Mouse (Mus musculus) lung, postnatal 0 days (tissue): ENCODE measurements around the gene Ccdc121. TPM values are rescaled to one million over a fixed set of nuclear protein-coding genes. Genes with fewer than 3 reads are reported as not detected.

Experiments used
- ATAC-seq: fragments of 200-750 bp; cut with Nextera tagmentation; 2 replicates; pipeline ENCODE4 v1.8.0; 2017; ENCODE audit warnings: moderate library complexity
- DNase-seq: peaks from one replicate; pipeline ENCODE4 v3.0.0-alpha.2; 2016; ENCODE audit warnings: low spot score
- H3K27ac ChIP-seq: fragments of 300-500 bp; sonication (generic); 2 replicates; pipeline ENCODE4 v1.5.1; 2014; ENCODE audit warnings: antibody characterized with exemption, mild to moderate bottlenecking, low read length, mixed read lengths
- H3K27me3 ChIP-seq: fragments of 300-500 bp; sonication (generic); replicated peaks from 2 replicates; pipeline ENCODE4 v1.6.1; 2014; ENCODE audit warnings: low read length, mixed read lengths; ENCODE audit not compliant: insufficient read depth
- H3K36me3 ChIP-seq: fragments of 300-500 bp; sonication (generic); 2 replicates; pipeline ENCODE4 v1.6.1; 2014; ENCODE audit warnings: low read length, mixed read lengths; ENCODE audit not compliant: insufficient read depth
- H3K4me1 ChIP-seq: fragments of 300-500 bp; sonication (generic); 2 replicates; pipeline ENCODE4 v1.6.1; 2014; ENCODE audit warnings: antibody characterized with exemption, low read depth, low read length, mixed read lengths; ENCODE audit not compliant: insufficient read depth
- H3K4me2 ChIP-seq: fragments of 300-500 bp; sonication (generic); replicated peaks from 2 replicates; pipeline ENCODE4 v1.6.1; 2014; ENCODE audit warnings: low read depth, mild to moderate bottlenecking, low read length, moderate library complexity, mixed read lengths
- H3K4me3 ChIP-seq: fragments of 300-500 bp; sonication (generic); 2 replicates; pipeline ENCODE4 v1.5.1; 2014; ENCODE audit warnings: low read depth, low read length
- H3K9ac ChIP-seq: fragments of 300-500 bp; sonication (generic); replicated peaks from 2 replicates; pipeline ENCODE4 v1.6.1; 2014; ENCODE audit warnings: low read depth, mild to moderate bottlenecking
- H3K9me3 ChIP-seq: fragments of 300-500 bp; sonication (generic); 2 replicates; pipeline ENCODE4 v1.6.1; 2016; ENCODE audit warnings: low read length, mixed read lengths
- CTCF ChIP-seq: IDR thresholded peaks from 2 replicates; pipeline ENCODE4 v1.5.1; 2016; ENCODE audit warnings: antibody characterized with exemption, mild to moderate bottlenecking
- EP300 ChIP-seq: IDR thresholded peaks from 2 replicates; pipeline ENCODE4 v1.6.1; 2016; ENCODE audit warnings: antibody characterized with exemption, mild to moderate bottlenecking, control low read depth
- WGBS: fragments of 180-500 bp; shearing (Covaris S2); extraction: QIAGEN DNeasy Blood & Tissue Kit; methylation state at CpG from one replicate; pipeline ENCODE4 v1.1.7; 2014; 5-methylcytosine and 5-hydroxymethylcytosine counted together
- polyA plus RNA-seq: library from polyadenylated mRNA; unstranded; fragments of >200 nt; fragmentation: Nextera tagmentation; extraction: Ambion mirVana; gene quantifications from 2 replicates; pipeline ENCODE4 v1.2.1, GENCODE M21; 2015

Ccdc121 gene
- polyA plus RNA-seq, 1 experiment from 2014 or later, result 0.86 TPM

- no peak overlapping the region for H3K4me2 ChIP-seq
- H3K27ac ChIP-seq, result no peak overlapping the region
- H3K27me3 ChIP-seq, result no peaks in the 10 kb centered on the region
- H3K4me1 ChIP-seq, result no peaks in the 10 kb centered on the region
- no peak overlapping the region for H3K4me3 ChIP-seq
- no peak for ATAC-seq
- H3K9ac ChIP-seq, result no peak overlapping the region
- no peak for DNase-seq
- 58% methylated on average over 8 of the region's 8 CpGs for WGBS
- no peaks in the 10 kb centered on the region for H3K36me3 ChIP-seq
- peaks cover 4% of the 10 kb centered on the region; the same call in 1 of the 2 replicates for H3K9me3 ChIP-seq
- TF ChIP-seq EP300 (no peak), CTCF (no peak)
Measured at GRCm38 (mm10) chr1:181476141-181476540, 35.1 kb downstream of the Ccdc121 start.

DNA sequence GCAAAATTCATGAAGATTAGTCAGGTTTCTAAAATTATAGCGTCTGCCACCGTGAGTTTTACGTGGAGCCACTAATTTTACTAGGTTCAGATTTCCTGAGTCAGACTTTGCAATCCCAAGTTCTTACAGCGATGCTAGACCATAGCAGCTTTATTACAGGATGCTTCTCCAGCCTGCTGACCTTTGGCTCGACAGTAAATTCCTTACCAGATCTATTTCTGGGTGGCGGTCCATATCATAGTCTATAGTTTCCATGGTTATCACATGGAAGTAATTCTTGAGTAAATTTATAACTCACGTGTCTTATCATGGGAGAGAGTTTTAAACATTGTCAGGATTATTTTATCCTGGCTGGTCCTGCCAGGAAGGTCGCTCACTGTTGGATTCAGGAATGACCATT, 41.8 kb downstream of the Ccdc121 start:
- no peak for TF ChIP-seq CTCF
- TF ChIP-seq EP300, result no peak
- ATAC-seq (no peak), DNase-seq (no peak)
- Histone ChIP-seq H3K27ac (no peak overlapping the region), H3K36me3 (no peaks in the 10 kb centered on the region), H3K27me3 (no peaks in the 10 kb centered on the region), H3K9me3 (peaks cover 4% of the 10 kb centered on the region; the same call in 1 of the 2 replicates), H3K4me3 (no peak overlapping the region), H3K9ac (no peak overlapping the region), H3K4me2 (no peak overlapping the region), H3K4me1 (no peaks in the 10 kb centered on the region)
- 72% methylated on average over 8 of the region's 8 CpGs for WGBS

- ATAC-seq (no peak), DNase-seq (no peak)
- Histone ChIP-seq H3K9ac (no peak overlapping the region), H3K4me2 (no peak overlapping the region), H3K9me3 (peaks cover 4% of the 10 kb centered on the region; the same call in 1 of the 2 replicates), H3K4me1 (no peaks in the 10 kb centered on the region), H3K27ac (no peak overlapping the region), H3K36me3 (no peaks in the 10 kb centered on the region), H3K4me3 (no peak overlapping the region), H3K27me3 (no peaks in the 10 kb centered on the region)
- 97% methylated on average over 6 of the region's 6 CpGs for WGBS
- TF ChIP-seq EP300, result no peak
- no peak for TF ChIP-seq CTCF
Measured at GRCm38 (mm10) chr1:181467321-181467670, 44.0 kb downstream of the Ccdc121 start.

GRCm38 (mm10) chr1:181466601-181467320, 44.5 kb downstream of the Ccdc121 start:
- Histone ChIP-seq H3K4me2 (no peak overlapping the region), H3K9me3 (peaks cover 4% of the 10 kb centered on the region; the same call in 1 of the 2 replicates), H3K27ac (no peak overlapping the region), H3K4me1 (no peaks in the 10 kb centered on the region), H3K36me3 (no peaks in the 10 kb centered on the region), H3K4me3 (no peak overlapping the region), H3K27me3 (no peaks in the 10 kb centered on the region), H3K9ac (no peak overlapping the region)
- peak; percentile 16 for DNase-seq
- TF ChIP-seq CTCF (no peak), EP300 (no peak)
- WGBS, result 46% methylated on average over 17 of the region's 17 CpGs
- ATAC-seq, result no peak

DNA sequence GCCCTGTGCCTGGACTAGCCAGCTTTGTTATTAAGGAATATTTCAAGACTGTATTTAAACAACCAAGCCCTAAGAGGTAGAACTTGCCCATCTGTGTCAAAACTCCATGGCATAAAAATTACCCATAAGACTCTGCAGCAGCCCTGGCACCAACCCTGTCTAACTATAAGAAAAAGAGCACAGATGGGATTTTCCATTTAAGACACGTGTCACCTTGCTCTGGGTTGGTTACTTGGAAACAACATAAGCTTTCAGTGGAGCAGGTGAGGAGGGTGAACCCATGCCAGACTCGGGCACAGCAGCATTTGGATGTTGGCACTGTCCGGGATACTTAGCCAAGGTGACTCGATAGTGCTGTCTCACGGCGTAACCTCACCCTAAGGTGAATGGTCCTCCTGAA, 45.2 kb downstream of the Ccdc121 start:
- Histone ChIP-seq H3K4me1 (no peaks in the 10 kb centered on the region), H3K27me3 (no peaks in the 10 kb centered on the region), H3K4me2 (no peak overlapping the region), H3K9me3 (no peaks in the 10 kb centered on the region), H3K27ac (no peak overlapping the region), H3K4me3 (no peak overlapping the region), H3K36me3 (no peaks in the 10 kb centered on the region), H3K9ac (no peak overlapping the region)
- TF ChIP-seq CTCF (no peak), EP300 (no peak)
- WGBS, result 84% methylated on average over 6 of the region's 6 CpGs
- no peak for ATAC-seq
- DNase-seq, result no peak

- no peaks in the 10 kb centered on the region for H3K4me1 ChIP-seq
- H3K9me3 ChIP-seq, result no peaks in the 10 kb centered on the region
- no peaks in the 10 kb centered on the region for H3K36me3 ChIP-seq
- no peak overlapping the region for H3K9ac ChIP-seq
- no peak for ATAC-seq
- no peak overlapping the region for H3K4me3 ChIP-seq
- DNase-seq, result peak; percentile 41
- no peak overlapping the region for H3K4me2 ChIP-seq
- no peak overlapping the region for H3K27ac ChIP-seq
- peak; percentile 83 for TF ChIP-seq CTCF
- no peak for TF ChIP-seq EP300
- no peaks in the 10 kb centered on the region for H3K27me3 ChIP-seq
- 34% methylated on average over 5 of the region's 5 CpGs for WGBS
Measured at GRCm38 (mm10) chr1:181465027-181465426, 46.2 kb downstream of the Ccdc121 start.

- no peaks in the 10 kb centered on the region for H3K4me1 ChIP-seq
- no peak overlapping the region for H3K9ac ChIP-seq
- no peaks in the 10 kb centered on the region for H3K36me3 ChIP-seq
- DNase-seq (no peak), ATAC-seq (no peak)
- no peak overlapping the region for H3K27ac ChIP-seq
- H3K9me3 ChIP-seq, result no peaks in the 10 kb centered on the region
- no peaks in the 10 kb centered on the region for H3K27me3 ChIP-seq
- no peak overlapping the region for H3K4me2 ChIP-seq
- WGBS, result 72% methylated on average over 6 of the region's 6 CpGs
- H3K4me3 ChIP-seq, result no peak overlapping the region
- TF ChIP-seq CTCF, result no peak
- no peak for TF ChIP-seq EP300
Measured at GRCm38 (mm10) chr1:181462906-181463179, 48.4 kb downstream of the Ccdc121 start.
